Mouse (Mus musculus) erythroblast, adult 5-6 weeks (primary cell): Measurements from ENCODE around the gene Col5a1. TPM values are rescaled to one million over a fixed set of nuclear protein-coding genes. Genes with fewer than 3 reads are reported as not detected.

Source experiments
- ATAC-seq: replicated peaks from 2 replicates; pipeline ENCODE4 v1.8.0; 2016; ENCODE audit warnings: moderate number of reproducible peaks, mild to moderate bottlenecking, moderate TSS enrichment, inconsistent platforms; ENCODE audit not compliant: poor library complexity, low FRiP score, severe bottlenecking
- total RNA-seq, 2 experiments: library from RNA; stranded (forward) in 1 of 2; stranded (reverse) in 1 of 2; fragments of 150-400 nt in 1 of 2; fragments of 200-764, 138-1000 nt in 1 of 2; gene quantifications; 2 replicates each; pipeline versions ENCODE4 v1.2.3 to v1.2.4; 2015 to 2017; ENCODE audit warnings: low replicate concordance in 2 of 2

Gene Col5a1
- total RNA-seq, 2 experiments from 2014 or later, result 3.1 to 3.9 TPM

DNA sequence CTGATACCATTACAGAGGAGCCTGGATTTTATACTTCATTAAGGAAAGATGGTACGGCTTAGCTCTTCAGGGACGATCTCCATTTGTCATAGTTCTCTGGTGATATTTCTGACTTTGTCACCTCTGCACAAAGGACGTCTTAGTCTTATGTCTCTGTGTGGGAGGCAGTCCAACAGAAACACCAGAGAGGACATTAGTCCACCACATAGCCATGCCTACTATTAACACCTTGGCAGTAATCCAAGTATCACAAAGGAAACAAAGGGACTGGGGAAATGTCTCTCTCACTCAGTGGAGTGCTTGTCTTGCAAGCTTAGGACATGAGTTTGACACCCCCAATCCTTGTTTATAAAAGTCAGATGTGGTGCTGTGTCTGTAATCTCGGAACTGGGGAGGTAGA lies 122.0 kb downstream of the Col5a1 start:
- no peak for ATAC-seq

GRCm38 (mm10) chr2:28012367-28012766 lies 126.1 kb downstream of the Col5a1 start:
- no peak for ATAC-seq

DNA sequence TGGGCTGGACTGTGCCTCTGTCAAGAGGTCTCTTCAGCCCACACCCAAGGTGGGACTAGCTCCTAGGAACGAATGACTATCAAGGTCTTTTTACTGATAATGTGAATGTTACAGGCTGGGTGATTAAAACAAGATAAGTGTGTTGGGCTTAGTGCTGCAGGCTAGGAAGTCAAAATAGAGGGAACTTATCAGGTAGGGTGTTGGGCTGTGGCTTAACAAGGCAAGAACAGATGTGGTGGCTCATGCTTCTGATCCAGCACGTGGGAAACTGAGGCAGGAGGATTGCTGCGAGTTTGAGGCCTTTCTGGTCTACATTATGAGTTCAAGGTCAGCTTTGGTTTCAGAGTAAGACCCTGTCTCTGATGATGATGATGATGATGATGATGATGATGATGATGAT lies 128.6 kb downstream of the Col5a1 start:
- no peak for ATAC-seq

- no peak for ATAC-seq
Measured at GRCm38 (mm10) chr2:28024416-28024815, 138.2 kb downstream of the Col5a1 start.

DNA sequence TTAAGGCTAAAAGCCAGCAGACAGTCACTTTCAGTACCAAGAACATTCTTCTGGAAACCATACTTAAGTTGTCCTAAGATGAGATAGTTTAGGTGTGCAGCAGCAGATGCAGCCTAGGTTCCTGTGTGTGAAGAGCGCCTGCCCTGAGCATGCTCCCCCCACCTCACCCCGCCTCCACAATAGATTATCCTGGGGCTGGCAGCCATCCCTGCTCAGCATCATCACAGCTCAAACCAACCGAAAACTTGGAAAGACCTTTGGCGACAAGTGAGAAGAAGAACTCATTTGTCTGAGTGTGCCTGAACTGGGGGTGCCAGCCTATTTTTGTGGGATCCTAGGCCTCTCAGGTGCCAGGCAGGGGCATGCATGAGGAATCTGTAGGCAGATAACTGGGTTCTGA lies 139.6 kb downstream of the Col5a1 start:
- ATAC-seq, result no peak

DNA sequence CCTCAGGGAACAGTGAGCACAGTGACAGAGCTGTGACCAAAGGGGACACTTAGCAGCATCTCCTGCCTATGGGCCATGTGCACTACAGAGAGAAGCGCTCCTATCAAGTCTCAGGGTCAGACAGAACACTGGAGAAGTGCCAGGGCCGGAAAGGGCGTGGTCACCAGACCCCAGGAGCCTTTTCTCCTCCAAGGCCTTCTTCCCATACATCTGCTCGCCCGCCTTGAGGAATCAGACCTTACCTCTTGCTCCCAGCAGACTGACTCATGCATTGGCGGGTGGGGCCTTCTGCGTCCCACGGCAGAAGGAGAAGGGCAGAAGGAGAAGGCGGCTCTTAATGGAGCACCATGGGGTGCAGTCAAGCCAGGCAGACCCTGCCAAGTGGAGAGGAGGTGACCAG lies 145.6 kb downstream of the Col5a1 start:
- ATAC-seq, result peak; percentile 57

- ATAC-seq, result peak; percentile 74
Measured at GRCm38 (mm10) chr2:28032469-28032868, 146.2 kb downstream of the Col5a1 start.

DNA sequence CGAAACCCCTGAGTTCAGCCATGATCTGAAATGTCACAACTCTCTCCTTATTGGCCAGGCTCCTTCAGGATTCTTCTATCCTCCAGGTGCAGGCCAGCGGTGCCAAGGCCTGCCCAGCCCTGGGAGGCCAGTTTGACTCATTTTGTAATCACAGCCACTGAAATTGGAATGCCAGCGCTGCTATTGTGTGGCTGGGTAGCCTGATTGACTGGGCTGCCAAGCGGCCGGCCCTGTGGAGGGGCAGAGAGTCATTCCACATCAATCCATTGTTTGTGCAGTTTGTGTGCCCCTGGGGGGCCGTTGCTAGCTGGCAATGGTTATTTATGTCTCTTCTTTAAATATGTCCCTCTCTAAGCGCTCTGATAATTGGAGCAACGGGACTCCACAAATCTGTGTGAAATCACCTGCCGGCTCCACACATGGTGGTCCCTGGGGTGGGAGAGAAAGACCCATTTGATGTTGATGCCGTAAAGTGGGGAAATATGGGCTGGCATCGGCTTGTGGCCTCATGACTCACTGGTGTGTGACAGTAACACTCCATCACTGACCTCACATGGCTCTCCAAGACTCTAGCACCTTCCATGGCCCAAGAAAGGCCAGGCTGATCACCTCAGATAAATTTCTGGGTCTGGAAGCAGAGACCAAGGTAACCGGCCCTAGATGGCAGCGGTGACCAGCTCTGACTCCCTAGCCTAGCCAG lies 147.9 kb downstream of the Col5a1 start:
- ATAC-seq, result no peak

DNA sequence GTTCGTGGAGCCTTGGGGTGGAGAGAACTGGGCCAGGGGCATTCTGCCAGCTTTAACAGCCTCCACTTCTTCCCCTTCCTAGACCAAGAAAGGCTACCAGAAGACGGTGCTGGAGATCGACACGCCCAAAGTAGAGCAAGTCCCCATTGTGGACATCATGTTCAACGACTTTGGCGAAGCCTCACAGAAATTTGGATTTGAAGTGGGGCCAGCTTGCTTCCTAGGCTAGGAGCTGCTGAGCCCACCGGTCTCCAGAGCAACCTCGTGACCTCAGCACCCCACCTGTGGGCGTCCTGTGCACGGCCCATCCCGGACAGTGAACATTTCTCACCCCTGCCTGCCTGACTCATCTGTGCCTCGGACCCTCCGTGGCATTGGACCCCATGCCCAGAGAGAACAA lies 150.6 kb downstream of the Col5a1 start:
- no peak for ATAC-seq

DNA sequence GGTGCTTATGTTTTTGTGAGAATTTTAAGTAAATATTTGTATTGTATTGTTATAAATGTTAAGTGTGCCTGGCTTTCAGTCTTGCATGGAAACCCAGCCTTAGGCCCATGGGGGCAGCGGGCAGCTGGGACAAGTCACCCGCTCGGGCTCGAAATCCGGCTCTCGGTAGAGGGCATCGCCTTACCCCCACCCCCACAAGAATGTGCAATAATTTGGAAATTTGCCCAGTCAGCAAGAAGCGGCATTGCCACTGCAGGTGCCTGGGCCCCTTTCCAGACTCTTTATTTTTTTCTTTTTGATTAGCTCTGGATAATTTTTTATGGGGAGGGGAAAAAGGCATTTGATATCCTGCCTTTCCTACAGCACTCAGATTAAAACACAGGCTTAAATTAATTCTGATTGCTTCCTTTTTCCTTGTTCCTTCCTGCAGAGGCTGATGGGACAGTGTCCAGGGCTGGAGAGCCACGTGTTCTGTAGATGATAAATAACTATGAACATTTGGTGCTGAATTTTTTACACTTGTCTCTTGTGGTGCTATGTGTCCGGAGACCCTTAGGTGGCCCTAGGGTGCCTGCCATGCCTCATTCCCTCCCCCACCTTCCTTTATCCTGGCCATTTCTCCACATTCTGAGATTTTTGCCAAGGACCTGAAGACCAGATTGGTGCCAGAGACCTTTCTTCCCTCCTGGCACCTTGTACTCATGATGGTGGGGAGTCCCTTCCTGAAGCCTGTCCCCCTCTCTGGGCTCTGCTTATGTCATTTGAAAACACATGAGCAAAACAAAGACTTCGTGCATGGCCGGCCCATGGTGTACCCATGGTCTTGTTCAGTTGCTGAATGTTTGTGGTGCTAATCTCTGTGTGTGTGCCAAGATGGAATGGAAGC lies 151.5 kb downstream of the Col5a1 start:
- ATAC-seq, result no peak

DNA sequence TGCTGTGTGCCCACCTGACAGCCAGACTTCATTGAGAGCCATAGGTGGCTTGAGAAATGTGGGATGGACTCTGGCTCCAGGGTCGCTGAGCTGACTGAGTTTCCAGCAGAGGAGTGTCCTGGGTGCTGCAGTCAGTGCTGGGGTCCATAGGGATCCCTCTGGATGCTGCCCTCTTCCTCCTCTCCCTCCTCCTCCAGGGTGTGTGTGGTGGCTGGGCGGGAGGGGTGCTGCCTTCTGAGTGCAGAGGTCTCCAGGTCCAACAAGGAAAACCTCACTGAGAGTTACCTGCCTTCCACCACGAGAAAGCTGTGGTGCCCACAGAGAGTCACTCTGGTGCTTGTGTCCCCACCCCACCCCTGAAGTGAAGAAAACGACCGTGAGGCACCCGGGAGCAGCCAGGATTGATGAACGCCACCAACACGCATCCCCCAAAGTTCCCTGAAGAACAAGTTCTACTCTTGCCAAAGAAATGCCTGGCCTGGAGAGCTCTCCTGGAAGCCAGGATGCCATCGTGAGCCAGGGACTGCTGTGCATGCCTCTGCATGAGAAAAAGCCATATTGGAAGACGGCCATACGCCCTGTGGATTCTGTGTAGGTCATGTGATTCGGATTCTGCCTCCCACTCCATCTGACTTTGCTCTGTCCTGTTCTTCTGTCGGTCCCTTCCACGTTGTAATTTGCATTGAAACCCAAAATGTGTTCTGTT lies 152.3 kb downstream of the Col5a1 start:
- no peak for ATAC-seq

DNA sequence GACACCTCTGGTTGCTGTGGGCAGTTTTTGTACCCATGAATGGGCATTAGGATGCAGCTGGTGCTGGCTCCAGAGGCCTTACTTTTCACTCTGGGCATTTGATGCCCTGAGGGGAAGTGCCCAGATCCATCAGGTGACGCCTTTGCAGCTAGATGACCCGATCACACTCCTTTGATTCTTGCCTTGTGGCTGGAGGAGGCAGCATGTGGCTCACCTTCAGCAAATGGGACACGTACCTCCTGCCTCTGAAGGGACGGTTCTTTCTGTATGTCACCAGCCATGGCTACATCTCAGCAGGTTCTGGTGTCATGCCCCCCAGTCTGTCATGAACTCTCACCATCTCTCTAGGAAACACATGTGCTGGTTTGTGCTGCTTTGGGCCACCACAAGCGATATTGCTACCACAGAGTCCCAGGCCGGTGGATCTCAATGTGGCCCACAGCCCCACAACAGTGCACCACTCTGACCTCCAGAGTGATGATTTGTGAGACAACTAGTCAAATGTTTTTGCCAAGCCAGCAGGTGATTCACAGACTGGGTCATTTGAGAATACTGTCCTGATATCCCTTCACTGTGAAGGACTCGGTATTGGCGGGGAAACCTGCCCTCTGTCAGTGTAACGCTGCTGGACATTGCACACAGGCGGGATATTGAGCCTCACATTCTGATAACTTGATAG lies 153.6 kb downstream of the Col5a1 start:
- ATAC-seq, result no peak

DNA sequence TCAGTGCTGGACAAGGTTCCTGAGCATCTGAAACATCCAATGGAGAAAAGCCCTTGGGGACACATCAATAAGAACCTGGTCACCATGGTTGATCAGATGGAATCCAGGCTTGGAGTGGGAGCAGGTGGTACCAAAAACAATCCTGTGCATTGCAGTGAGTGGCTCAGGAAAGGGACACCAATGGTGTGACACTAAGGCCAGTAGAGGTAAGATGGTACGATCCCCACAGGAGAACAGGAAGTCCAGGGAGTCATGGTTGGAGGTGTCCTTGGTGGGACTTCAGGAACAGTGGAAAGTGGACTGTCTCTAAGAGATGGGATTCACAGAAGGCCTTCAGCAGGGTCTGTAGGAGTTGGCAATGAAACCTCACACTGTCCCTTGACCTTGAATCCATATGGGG lies 154.2 kb downstream of the Col5a1 start:
- ATAC-seq, result no peak

DNA sequence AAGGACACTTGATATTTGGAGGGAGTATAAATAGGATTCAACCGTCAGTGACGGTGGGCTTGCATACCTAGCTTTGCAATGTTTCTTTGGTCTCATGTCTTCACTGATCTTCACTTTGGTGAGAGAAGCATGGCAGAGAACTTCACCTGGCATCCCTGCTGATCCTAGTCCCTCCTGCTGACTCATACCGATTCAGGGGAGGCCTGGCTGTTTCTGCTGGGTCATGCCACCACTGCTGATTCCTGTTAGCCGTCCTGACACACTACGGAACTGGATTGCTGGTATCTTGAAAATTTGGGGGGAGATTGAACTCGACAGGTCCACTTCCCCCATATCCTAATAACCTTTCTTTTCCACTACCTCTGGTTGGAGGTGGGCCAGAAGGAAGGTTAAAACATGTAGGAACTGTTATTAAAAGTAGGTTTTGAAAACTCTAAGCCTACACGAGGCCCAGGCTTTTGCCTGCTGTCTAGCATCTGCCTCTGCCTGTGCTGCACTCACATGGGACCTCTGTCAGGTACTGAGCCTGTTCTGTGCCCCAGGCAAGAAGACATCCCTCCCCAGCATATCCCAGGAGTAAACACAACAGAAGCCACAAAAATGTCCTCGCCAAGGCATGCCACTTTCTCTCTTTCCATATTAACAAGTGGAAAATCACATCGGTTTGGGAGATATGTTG lies 158.8 kb downstream of the Col5a1 start:
- ATAC-seq, result peak; percentile 82

GRCm38 (mm10) chr2:28046311-28046710 lies 160.1 kb downstream of the Col5a1 start:
- ATAC-seq, result no peak

DNA sequence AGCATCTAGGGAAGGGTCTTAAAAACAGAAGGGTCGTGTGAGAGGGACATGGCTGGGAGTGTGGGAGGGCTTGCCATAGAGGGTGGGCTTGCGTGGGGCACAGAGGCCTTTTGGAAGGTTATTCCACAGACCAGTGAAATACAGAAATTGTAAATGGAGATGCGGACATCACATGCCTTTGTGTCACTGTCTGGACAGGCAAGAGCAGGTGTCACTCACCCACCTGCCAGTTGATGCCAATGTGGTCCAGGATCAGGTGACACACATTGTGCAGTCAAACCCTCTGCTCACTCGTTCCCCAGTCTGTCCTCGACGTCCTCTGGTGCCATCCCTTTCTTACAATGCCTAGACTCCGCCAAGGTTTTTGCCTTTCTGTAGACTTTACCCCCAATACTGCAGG lies 160.9 kb downstream of the Col5a1 start:
- ATAC-seq, result no peak

GRCm38 (mm10) chr2:28059922-28060321 lies 173.7 kb downstream of the Col5a1 start:
- no peak for ATAC-seq

DNA sequence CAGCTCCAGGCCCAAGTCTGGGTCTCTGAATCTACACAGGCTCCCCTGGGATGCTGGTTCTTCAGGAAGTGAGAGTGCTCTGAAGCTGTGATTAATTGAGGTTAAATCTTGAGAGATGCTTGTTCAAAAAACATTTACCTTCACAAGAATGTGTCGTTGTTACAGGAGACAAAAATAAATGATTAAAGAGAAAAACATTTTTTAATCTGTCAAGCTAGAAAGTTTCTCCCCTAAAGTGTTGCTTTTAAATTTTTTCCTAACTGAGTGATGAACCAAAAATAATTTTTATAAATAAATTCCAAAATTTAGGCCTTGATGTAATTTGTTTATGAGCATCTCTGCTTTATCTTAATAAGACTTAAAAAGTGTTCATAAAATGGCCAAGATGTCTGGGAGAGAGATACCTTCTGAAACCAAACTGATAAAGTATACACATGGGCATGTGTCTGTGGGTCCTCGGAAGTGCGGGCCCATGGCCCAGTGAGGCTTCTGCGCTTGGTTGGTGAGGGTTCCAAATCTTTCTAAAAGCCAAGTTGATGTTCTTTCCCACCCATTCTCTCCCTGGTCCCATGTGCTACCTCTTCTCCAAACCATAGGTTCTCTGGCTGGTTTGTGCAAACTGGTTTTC lies 177.6 kb downstream of the Col5a1 start:
- peak; percentile 46 for ATAC-seq
